Mouse (Mus musculus): ENCODE results near the gene Gm17268. TPM values are rescaled to one million over a fixed set of nuclear protein-coding genes. Genes with fewer than 3 reads are reported as not detected.
A peak's percentile ranks its signal among the peaks of the same experiment; 100 is the strongest.

Gene Gm17268
- polyA plus RNA-seq (2012; rRNA removed), result not detected in 2 replicates

DNA sequence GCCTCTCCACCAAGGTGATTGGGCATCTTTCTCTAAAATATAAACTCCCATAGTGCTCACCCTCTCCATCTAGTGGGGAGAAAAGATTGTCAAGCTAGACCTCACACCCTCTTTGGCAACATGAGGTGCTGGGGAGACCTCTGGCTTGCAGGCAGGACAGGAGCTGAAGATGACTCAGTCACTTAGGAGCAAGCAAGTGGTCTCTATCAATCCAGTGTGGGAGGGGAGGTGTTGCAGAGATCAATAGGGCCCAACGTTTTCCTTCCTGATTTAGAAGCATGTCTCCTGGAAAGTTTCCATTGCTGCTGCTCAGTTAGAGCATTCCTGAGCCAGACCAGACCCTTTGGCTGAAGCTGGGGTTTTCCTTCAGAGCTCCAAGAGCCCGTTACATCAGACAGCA lies at the start of gene Gm17268:
Gene Gm17268 (minus strand): TSS at position 28 of the 400 bp plus-strand sequence.
- Histone ChIP-seq H3K36me3 (ENCODE audit: control insufficient read depth, insufficient read depth, low read length) (no peaks in the 10 kb centered on the region), H3K4me3 (ENCODE audit: insufficient read depth, low read depth, low read length) (no peak within 1 kb of the TSS), H3K4me1 (ENCODE audit: control insufficient read depth, insufficient read depth, low read length) (no peaks in the 10 kb centered on the region), H3K27ac (ENCODE audit: insufficient read depth, low read depth, low read length) (no peak within 1 kb of the TSS), H3K27me3 (replicated peaks; ENCODE audit: control insufficient read depth, insufficient read depth, low read length) (no peaks in the 10 kb centered on the region)
- DNase-seq, result no peak
- TF ChIP-seq POLR2A (IDR thresholded peaks at IDR 0.05; ENCODE audit: low read depth, low read length), result no peak
- WGBS, result 20% methylated on average over 2 of the region's 2 CpGs

DNA sequence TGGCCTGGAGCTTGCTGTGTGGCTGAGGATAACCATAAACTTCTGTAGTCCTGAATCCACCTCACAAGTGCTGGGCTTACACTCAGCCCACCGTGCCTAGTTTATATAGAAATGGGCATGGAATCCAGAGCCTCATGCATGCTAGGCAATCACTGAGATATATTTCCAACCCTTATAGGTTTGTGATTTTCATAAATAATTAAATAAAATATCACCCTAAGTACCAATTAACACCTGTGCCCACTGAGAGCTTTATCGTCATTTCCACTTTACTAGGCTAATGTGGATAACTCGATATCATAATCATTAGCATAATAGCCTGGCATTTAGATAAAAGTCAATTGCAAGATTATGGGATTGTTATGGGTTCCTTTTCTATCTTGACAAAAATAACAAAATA lies 46.0 kb upstream of the Gm17268 start:
- Histone ChIP-seq H3K4me1 (ENCODE audit: control insufficient read depth, insufficient read depth, low read length) (no peaks in the 10 kb centered on the region), H3K36me3 (ENCODE audit: control insufficient read depth, insufficient read depth, low read length) (no peaks in the 10 kb centered on the region), H3K27ac (ENCODE audit: insufficient read depth, low read depth, low read length) (no peak overlapping the region), H3K4me3 (ENCODE audit: insufficient read depth, low read depth, low read length) (no peak overlapping the region), H3K27me3 (replicated peaks; ENCODE audit: control insufficient read depth, insufficient read depth, low read length) (no peaks in the 10 kb centered on the region)
- TF ChIP-seq POLR2A (IDR thresholded peaks at IDR 0.05; ENCODE audit: low read depth, low read length) (no peak), CTCF (conservative IDR thresholded peaks at IDR 0.05; ENCODE audit: insufficient read depth, insufficient read length, low read depth, low read length) (no peak)
- WGBS, result 92% methylated on average over 3 of the region's 3 CpGs
- DNase-seq, result no peak

DNA sequence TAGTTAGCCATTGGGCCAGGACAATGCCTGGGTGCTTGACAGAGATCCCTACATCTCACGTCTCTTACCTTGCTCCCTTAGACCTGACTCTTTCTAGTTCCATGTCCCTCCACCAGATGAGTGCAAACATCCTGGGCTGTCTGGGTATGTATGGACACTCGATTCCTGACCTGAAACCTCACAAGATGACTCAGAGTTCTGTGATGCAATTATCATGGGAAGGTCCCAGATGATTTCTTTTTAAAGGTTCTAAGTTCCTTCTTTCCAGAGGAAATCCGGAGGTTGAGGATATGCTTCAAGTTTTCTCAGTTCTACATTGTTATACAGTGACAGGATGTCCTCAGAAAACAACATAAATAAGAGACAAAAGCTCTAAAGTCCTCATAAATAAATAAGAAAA lies 42.5 kb upstream of the Gm17268 start:
- TF ChIP-seq CTCF (conservative IDR thresholded peaks at IDR 0.05; ENCODE audit: insufficient read depth, insufficient read length, low read depth, low read length) (no peak), POLR2A (IDR thresholded peaks at IDR 0.05; ENCODE audit: low read depth, low read length) (no peak)
- no peak overlapping the region for H3K4me3 ChIP-seq (ENCODE audit: insufficient read depth, low read depth, low read length)
- H3K27ac ChIP-seq (ENCODE audit: insufficient read depth, low read depth, low read length), result no peak overlapping the region
- H3K36me3 ChIP-seq (ENCODE audit: control insufficient read depth, insufficient read depth, low read length), result no peaks in the 10 kb centered on the region
- H3K27me3 ChIP-seq (replicated peaks; ENCODE audit: control insufficient read depth, insufficient read depth, low read length), result no peaks in the 10 kb centered on the region
- WGBS, result 74% methylated on average over 3 of the region's 3 CpGs
- no peak for DNase-seq
- H3K4me1 ChIP-seq (ENCODE audit: control insufficient read depth, insufficient read depth, low read length), result no peaks in the 10 kb centered on the region

DNA sequence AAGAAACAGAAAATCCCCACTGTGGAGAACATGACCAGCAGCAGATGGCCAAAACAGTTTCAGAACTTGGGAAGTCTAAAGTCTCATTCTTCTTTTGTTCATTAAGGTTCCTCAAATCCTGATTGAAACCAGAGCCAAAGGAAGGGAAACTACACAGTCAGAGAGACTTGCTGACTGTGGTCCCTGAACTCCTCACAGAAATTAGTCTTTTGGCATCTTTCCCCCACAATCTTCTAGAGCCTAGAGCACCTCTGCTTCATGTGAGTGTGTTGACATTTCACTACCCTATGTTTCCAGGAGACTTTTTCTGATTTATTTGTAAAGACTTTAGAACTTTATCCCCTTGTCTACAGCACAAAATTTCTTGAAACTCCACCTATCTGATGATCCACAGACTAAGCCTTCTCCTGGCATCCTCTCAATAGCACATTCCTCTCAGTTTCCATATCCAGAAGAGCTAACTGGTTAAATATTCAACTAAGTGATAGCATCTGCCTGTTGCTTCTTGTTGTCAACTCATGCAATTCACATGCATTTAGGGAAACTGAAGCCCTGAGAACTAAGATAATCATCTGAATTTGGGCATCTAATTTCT lies 39.9 kb upstream of the Gm17268 start:
- no peak for TF ChIP-seq CTCF (conservative IDR thresholded peaks at IDR 0.05; ENCODE audit: insufficient read depth, insufficient read length, low read depth, low read length)
- Histone ChIP-seq H3K27me3 (replicated peaks; ENCODE audit: control insufficient read depth, insufficient read depth, low read length) (no peaks in the 10 kb centered on the region), H3K36me3 (ENCODE audit: control insufficient read depth, insufficient read depth, low read length) (no peaks in the 10 kb centered on the region), H3K4me3 (ENCODE audit: insufficient read depth, low read depth, low read length) (no peak overlapping the region), H3K4me1 (ENCODE audit: control insufficient read depth, insufficient read depth, low read length) (no peaks in the 10 kb centered on the region), H3K27ac (ENCODE audit: insufficient read depth, low read depth, low read length) (no peak overlapping the region)
- DNase-seq, result no peak

DNA sequence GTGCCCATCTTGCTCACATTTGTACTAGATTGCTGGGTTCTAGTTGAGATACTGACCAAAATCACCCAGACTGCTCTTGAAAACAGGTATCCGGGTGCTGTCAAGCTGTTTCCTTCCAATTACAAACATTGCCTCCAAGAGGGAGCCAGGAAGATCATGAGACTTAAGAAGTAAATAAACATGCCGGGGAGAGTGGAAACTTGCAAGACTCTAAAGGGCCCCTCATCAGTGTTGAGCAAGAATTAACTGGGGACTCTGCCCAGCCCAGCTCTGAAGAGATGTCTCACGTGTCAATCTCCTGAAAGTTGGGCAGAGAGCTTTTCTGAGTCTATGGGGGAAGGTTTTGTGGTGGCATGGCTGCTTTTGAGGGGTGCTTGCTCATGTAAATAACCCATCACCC lies 38.7 kb upstream of the Gm17268 start:
- no peaks in the 10 kb centered on the region for H3K27me3 ChIP-seq (replicated peaks; ENCODE audit: control insufficient read depth, insufficient read depth, low read length)
- H3K36me3 ChIP-seq (ENCODE audit: control insufficient read depth, insufficient read depth, low read length), result no peaks in the 10 kb centered on the region
- WGBS, result 61% methylated on average over 3 of the region's 3 CpGs
- no peak for DNase-seq
- no peak overlapping the region for H3K4me3 ChIP-seq (ENCODE audit: insufficient read depth, low read depth, low read length)
- TF ChIP-seq POLR2A (IDR thresholded peaks at IDR 0.05; ENCODE audit: low read depth, low read length) (no peak), CTCF (conservative IDR thresholded peaks at IDR 0.05; ENCODE audit: insufficient read depth, insufficient read length, low read depth, low read length) (no peak)
- no peak overlapping the region for H3K27ac ChIP-seq (ENCODE audit: insufficient read depth, low read depth, low read length)
- no peaks in the 10 kb centered on the region for H3K4me1 ChIP-seq (ENCODE audit: control insufficient read depth, insufficient read depth, low read length)

DNA sequence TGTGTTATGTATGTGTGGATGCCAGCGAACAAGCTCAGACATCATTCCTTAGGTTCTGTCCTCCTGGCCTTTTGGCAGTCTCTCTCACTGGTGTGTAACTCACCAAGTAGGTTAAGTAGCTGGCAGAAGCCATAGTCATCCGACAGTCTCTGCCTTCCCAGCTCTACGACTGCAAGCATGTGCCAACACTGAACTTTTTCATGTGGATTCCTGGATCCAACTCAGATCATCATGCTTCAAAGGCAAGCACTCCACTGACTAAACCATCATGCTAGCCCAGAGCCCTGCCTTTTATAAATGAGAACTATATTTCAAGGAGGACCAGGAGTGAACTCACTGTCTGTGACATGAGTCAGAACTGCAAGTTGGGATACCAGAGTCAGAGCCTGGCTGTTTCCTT lies 35.3 kb upstream of the Gm17268 start:
- Histone ChIP-seq H3K36me3 (ENCODE audit: control insufficient read depth, insufficient read depth, low read length) (no peaks in the 10 kb centered on the region), H3K4me1 (ENCODE audit: control insufficient read depth, insufficient read depth, low read length) (no peaks in the 10 kb centered on the region), H3K4me3 (ENCODE audit: insufficient read depth, low read depth, low read length) (no peak overlapping the region), H3K27ac (ENCODE audit: insufficient read depth, low read depth, low read length) (no peak overlapping the region), H3K27me3 (replicated peaks; ENCODE audit: control insufficient read depth, insufficient read depth, low read length) (no peaks in the 10 kb centered on the region)
- DNase-seq, result no peak
- TF ChIP-seq POLR2A (IDR thresholded peaks at IDR 0.05; ENCODE audit: low read depth, low read length) (no peak), CTCF (conservative IDR thresholded peaks at IDR 0.05; ENCODE audit: insufficient read depth, insufficient read length, low read depth, low read length) (no peak)
- WGBS, result 91% methylated on average over 3 of the region's 3 CpGs

DNA sequence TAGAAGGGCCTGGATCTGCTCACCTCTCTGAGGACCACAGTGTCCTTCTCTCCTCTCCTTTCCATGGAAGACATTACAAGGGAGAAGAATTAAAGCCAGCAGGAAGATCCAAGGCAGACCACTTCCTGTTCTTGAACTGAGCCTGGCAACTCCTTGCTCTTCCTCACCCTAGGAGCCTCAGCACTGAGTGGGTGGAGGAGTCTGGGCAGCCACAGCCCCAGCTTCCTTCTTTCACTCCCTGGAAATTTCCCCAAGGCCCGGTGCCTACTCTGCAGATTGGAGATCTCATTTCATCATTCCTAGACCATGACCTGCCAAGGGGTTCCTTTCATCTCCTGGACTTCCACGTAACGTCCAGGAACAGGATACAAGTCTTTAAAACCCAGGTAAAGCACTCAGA lies 34.6 kb upstream of the Gm17268 start:
- no peaks in the 10 kb centered on the region for H3K36me3 ChIP-seq (ENCODE audit: control insufficient read depth, insufficient read depth, low read length)
- DNase-seq, result no peak
- no peaks in the 10 kb centered on the region for H3K4me1 ChIP-seq (ENCODE audit: control insufficient read depth, insufficient read depth, low read length)
- H3K27me3 ChIP-seq (replicated peaks; ENCODE audit: control insufficient read depth, insufficient read depth, low read length), result no peaks in the 10 kb centered on the region
- TF ChIP-seq POLR2A (IDR thresholded peaks at IDR 0.05; ENCODE audit: low read depth, low read length), result no peak
- TF ChIP-seq CTCF (conservative IDR thresholded peaks at IDR 0.05; ENCODE audit: insufficient read depth, insufficient read length, low read depth, low read length), result no peak
- WGBS, result 52% methylated on average over 3 of the region's 3 CpGs
- no peak overlapping the region for H3K4me3 ChIP-seq (ENCODE audit: insufficient read depth, low read depth, low read length)
- H3K27ac ChIP-seq (ENCODE audit: insufficient read depth, low read depth, low read length), result no peak overlapping the region

DNA sequence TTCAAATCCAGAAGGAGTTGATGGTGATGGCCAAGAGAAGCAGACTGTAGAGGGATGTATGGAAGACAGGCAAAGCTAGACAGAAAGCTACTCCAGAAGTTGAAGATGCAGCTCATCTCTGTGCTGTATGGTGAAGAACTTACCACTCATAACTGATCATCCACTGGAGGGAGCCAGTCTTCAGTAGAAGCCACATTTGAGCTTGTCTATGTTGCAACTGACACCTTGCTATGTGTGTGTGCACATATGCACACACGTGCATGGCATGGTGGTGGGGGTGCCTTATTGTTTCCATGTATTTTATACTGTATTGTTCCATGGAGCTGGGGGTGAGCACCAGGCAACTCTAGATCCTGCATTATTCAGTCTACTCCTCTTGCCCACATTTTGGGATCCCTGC lies 34.0 kb upstream of the Gm17268 start:
- peak; percentile 4 for DNase-seq
- Histone ChIP-seq H3K27ac (ENCODE audit: insufficient read depth, low read depth, low read length) (no peak overlapping the region), H3K4me1 (ENCODE audit: control insufficient read depth, insufficient read depth, low read length) (no peaks in the 10 kb centered on the region), H3K27me3 (replicated peaks; ENCODE audit: control insufficient read depth, insufficient read depth, low read length) (no peaks in the 10 kb centered on the region), H3K36me3 (ENCODE audit: control insufficient read depth, insufficient read depth, low read length) (no peaks in the 10 kb centered on the region), H3K4me3 (ENCODE audit: insufficient read depth, low read depth, low read length) (no peak overlapping the region)
- no peak for TF ChIP-seq POLR2A (IDR thresholded peaks at IDR 0.05; ENCODE audit: low read depth, low read length)
- no peak for TF ChIP-seq CTCF (conservative IDR thresholded peaks at IDR 0.05; ENCODE audit: insufficient read depth, insufficient read length, low read depth, low read length)
- 74% methylated on average over 1 of the region's 1 CpGs for WGBS
